Mouse (Mus musculus) embryo, embryonic 11.5 days (tissue): Measurements from ENCODE around the gene Cpeb4.
A peak's percentile ranks its signal among the peaks of the same experiment; 100 is the strongest.

Experiments
- DNase-seq: peaks from one replicate; pipeline ENCODE4 v3.0.0-alpha.2; 2012; ENCODE audit warnings: low read depth, low spot score

The Cpeb4 gene

DNA sequence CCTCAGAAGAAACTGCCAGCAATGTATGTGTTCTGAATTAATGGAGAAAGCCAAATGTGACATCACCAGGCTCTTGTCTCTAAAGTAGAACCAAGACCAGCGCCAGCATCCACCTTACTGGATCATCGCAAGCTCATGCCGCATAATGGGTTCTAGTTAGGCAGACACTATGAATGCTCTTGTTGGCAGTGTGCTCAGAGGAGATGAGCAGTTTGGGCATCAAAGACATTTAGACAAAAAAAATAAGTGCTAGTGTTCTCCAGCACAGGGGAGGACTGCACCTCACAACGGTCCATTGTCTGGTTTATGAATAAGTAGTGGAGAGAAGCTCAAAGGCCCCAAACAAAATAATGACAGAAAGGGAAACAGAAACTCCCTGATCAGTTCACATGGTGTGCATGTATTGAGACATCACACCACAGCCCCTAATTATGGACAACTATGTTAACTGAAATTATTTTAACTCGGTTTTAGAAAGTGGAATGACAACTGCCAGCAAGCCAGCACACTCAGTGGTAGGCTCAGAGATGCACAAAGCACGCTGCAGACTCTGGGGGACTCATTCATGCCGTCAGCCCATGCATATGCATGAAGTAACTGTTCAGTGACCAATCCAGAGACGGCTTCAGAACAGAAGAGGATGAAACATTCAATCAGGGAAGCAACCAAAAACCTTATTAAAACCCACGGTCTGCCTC is 25.1 kb upstream of the Cpeb4 start:
- DNase-seq, result no peak

DNA sequence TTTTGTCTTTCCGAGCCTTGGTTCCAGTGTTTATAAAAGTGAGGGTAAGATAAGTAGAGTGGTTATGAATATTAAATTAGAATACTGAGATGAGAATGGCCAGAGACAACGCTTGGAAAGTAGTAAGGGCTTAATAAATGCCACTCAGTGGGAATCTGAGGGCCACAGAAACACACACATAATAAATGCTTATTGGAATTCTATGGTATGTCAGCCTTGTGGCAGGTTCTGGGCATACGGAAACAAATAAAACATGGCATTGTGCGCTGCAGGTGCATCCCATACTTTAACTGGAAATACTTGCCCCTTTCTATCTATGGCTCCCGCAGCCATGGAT is 24.6 kb upstream of the Cpeb4 start:
- no peak for DNase-seq

DNA sequence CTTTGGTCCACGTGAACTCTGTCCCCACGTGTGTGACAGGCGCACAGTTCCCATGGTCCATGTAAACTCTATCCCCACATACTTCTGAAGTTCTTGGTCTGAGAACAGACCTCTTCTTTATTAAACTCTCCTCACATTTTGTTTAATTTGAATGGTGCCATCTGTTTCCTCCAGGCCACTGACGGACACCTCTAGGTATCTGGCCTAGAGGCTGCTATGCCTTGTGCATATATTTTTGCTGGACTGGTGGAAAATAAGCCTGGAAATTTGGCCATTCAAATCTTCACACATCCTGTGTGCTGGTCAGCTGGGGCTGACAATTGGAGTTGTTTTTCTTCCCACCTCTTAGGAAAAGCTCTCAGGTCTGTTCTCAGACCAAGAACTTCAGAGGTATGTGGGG is 23.3 kb upstream of the Cpeb4 start:
- DNase-seq, result no peak

DNA sequence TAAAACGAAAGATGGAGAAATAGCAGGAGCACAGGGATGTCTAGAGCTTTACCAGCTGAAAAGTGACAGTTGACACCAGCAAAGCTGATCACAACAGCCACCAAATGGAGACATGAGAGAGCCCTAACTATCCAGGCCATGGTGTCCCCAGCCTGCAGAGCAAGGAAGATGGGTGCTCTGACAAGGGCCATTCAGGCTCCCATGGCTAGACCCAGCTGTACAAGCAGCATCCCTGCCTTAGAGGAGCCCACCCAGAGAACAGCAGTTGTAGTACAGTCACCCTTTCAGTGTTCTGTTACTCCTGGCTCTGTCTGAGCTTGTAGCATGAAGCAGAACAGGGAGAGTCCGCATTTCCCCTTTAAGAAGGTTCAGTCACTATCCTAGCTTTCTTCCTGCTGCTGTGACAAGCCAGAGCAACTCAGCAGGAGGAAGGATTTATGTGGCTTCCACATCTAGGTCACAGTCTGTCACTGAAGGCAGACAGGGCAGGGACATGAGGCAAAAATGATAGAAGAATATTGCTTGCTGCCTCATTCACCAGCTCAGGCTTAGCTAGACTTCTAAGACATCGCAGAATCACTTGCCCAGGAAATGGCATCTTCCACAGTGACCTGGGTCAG is 21.7 kb upstream of the Cpeb4 start:
- no peak for DNase-seq

DNA sequence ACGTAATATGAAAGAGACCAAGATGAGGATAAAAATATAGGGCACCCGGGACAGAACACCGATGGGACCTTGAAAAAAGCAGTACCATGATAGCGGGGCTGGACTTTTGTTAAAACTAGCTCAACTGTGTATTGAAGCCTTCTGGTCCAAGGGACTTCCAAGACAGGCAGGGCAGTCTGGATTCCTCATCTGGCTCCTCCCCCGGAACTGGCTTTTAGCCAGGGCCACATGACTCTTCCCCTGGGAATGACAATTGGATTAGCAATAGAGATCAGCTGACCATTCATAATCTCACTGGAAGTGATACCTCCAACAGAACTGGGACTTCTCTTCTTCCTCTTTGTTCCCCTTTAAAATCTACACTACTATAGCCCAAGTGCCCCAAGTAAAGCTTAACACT is 21.0 kb upstream of the Cpeb4 start:
- DNase-seq, result no peak

DNA sequence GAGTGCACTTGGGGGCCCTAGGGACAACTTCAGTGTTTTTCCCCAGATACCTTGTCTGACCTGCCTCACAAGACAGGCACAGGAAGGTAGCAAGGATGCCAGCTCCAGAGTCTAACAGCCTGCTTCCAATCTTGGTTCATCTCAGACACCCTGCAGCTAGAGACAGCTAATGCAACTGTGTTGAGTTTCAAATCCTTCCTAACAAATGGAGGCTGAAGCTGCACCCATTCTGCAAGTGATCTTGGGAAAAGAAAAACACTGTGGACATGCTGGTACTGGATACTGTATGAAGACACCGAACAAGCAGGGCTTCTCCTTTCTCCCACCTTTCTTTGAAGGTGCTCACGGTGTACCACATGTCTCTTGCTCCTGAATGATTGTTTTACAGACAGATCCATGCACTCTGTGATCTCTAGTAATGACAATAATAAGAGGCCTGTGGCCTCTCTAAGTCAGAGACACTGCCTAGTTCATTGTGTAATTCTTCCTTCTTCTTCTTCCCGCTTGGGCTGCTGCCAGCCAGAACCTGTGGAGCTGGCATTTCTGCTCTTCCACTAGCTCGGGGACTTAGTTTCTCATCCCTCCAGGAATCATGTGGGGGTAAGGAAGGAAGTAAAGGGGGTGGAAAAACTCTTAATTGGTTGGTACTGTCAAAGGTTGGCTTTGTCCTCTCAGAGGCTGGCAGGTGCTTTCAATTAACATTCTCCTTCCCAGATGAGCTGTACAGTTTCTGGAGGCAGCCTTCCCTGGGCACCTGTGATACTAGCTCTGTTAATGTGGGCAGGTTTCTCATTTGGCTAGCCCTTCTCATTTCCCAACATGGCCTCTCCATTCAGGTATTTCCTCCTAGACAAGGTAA is 20.1 kb upstream of the Cpeb4 start:
- no peak for DNase-seq

DNA sequence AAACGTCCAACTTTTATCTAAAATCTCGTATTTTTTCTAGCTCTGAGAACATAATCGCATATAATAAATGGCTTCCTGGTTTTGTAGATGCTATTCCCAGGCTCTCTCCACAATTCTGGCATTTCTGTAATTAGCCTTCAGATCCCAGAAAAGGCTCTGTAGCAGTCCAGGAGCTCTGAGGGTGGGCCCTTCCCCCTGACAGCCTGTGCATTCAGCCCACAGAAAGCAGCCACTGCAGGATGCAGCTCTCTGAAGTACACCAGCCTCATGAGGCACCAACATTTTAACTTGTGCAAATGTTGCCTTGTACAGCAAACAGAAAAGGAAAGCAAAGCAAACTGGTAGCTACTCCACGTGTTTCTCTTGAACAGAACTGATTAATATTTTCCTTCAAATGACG is 17.1 kb upstream of the Cpeb4 start:
- no peak for DNase-seq

DNA sequence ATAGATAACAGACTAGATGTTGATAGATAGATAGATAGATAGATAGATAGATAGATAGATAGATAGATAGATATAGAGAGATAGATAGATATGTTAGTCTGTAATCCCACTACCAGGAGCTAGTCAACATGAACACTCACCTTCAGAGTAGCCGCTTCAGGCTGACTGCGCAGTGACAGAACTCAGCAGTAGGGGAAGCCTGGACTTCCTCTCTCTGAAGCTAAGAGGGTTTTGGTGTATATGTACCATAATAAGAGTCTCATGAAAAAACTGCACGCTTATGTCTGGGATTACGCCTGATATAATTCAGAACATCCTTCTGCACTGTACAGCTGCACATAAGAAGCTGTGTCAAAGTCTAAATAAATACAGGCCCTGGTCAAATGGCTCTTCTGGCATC is 14.5 kb upstream of the Cpeb4 start:
- DNase-seq, result no peak

DNA sequence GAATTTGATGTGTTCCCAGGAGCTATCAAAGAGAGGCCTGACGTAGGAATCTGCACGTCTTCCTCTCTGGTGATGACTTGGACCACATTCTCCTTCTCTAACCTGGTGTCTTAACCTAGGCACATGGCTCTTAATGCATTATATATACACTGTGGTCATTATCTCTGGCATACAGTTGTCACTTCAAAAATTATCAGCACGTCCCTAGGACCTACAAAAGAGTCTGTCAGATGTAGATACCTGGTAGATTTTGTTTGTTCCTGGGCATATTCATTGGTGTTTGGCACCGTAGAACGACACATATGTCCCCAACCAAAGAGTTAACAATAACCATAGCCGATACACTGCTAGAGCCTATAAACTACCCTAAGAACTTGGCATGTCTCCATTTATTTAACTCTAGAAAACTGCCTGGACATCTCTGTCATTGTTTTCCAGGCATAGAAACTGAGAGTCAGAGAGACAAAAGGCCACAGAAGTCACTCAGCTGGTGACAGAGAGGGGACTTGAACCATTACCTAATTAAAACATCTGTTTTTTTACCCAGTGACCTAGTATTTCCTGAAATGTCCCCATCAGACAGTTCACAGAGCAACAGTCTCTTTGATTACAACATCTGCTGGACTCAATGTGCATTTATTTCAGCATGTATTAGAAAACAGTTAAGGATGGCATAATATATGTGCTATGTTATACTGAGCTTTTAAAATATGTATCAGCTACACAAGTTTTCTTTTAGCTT is 10.7 kb upstream of the Cpeb4 start:
- no peak for DNase-seq

DNA sequence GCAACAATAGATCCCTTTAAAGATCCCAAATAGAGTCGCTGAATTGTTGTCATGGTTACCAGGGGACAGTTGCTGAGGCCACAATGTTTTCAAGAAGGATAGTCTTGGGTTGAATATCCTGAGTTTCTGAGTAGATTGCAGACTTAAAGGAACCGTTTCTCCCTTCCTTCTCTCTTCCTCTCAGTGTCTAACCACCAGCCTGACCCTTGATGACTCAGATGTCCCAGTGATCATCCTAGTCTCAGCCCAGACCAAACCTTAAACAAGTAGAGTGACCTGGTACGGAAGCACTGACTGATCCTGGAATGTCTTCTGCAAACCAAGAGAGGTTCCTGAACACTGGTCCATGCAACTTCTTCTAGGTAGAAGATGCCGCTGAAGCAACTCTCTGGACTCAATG is 4.0 kb upstream of the Cpeb4 start:
- DNase-seq, result no peak

DNA sequence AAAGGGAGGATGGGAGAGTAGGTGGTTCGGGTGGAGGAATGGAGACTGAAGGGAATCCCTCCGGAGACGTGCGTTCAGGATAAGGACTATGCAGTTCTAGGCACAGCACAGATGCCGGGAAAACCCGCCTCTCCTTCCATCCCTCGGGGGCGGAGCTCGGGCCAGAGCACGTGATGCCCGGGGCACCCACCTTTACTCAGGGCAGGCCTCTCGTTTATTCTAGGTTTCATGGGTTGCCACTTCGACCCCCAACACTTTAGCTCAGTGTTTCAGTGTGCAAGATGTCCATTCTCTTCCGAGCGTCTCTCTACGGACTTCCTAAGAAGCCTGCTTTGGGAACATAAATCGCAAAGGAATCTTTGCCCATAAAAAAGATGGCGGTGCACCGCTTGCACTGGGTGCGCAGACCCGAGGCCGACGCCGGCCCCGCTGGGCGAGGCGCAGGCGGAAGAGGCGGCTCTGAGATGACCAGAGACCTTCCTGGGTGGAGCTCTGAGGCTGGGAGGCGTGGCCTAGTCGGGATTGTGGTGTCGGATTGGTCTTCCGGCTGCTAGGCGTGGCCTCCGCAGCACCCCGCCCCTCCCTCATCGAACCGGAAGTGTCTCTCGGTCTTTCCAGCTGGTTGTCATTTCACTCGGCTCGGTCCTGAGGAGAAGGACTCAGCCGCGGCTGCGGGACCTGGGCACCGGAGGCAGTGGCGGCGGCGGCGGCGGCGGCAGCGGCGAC is 1.6 kb upstream of the Cpeb4 start:
- DNase-seq, result peak; percentile 98

DNA sequence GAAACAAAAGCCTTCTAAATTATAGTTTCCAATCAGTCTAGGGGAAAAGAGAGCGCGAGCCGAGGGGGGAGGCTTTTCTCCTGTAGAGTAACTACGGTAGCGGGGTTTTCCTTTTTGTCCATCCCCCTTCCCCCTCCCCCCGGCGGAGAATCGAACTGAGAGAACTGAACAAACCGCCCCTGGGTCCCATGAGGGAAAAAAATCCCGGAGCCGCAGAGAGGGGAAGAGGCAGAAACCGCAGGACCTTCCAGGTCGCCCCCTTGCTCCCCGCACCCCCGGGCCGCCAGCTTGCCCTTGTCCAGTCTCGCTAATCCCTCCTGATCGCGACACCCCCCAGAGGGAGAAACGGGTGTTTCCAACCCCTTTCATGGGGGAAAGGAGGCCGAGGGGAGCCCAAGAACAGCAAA is 873 bp upstream of the Cpeb4 start:
- peak; percentile 32 for DNase-seq

DNA sequence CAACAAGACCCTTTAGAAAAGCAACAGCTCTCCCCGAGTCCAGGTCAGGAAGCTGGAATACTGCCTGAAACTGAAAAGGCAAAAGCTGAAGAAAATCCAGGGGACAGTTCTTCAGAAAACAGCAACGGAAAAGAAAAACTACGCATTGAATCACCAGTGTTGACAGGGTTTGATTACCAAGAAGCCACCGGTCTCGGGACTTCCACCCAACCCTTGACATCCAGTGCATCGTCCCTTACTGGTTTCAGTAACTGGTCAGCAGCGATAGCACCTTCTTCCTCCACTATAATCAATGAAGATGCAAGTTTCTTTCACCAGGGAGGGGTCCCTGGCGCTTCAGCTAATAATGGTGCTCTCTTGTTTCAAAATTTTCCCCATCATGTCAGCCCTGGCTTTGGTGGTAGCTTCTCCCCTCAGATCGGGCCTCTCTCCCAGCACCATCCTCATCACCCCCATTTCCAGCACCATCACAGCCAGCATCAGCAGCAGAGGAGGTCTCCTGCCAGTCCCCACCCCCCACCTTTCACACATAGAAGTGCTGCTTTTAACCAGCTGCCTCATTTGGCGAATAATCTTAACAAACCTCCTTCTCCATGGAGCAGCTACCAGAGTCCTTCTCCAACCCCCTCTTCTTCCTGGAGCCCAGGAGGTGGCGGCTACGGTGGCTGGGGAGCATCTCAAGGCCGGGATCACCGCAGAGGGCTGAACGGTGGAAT is 693 bp downstream of the Cpeb4 start:
- no peak for DNase-seq

DNA sequence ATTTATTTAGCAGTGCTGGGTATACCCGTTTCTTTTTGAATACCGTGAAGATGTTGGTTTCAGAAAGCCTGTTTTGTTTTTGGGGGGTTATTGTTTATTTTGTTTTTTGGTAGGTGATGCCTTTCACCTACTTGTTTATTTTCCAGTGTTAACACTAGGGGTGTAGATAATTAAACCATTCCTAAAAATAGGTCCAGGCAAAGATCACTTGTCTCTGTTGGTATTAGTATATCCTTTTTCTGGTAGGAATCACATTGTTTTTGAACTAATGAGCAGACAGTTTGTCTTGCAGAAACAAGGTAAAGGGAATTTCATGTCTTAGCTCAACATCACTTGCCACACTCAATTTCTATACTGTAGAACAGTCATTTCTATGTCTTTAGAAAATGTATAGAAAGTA is 2.1 kb downstream of the Cpeb4 start:
- DNase-seq, result no peak

DNA sequence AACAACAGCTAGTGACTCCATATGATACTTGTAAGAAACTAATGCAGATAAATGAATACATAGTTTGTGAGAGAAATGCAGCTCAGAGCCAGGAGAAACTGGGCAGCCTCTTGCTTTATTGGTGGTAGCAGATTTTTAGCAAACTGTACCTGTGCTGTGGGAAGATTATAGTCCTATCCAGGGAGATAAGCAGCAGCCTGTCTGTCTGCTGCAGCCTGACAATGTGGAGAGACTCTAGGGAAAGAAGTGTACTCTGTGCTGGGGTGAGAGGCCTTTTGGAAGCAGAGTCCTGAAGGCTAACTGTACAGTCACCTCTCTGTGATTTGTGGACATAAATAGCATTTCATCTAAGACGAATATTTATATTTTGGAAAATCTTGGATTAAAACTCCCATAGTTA is 11.7 kb downstream of the Cpeb4 start:
- no peak for DNase-seq

DNA sequence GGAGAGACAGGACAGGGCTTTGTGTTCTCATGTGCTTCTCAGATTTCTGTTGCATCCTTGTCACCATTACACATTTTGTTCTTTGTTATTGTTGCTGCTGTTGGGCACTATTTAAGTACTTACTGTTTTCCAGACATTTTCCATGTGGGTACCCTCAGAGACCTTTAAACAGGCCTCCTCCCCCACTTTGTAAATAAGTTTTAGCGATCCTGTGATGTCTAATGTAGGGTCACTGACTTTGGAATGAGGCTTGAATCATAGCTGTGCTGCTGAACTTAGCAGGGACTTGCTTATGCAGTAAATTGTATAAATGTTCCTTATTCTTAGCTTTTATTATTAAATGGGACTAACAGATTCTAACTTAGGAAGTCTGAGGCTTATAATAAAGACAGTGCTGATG is 13.8 kb downstream of the Cpeb4 start:
- DNase-seq, result no peak

DNA sequence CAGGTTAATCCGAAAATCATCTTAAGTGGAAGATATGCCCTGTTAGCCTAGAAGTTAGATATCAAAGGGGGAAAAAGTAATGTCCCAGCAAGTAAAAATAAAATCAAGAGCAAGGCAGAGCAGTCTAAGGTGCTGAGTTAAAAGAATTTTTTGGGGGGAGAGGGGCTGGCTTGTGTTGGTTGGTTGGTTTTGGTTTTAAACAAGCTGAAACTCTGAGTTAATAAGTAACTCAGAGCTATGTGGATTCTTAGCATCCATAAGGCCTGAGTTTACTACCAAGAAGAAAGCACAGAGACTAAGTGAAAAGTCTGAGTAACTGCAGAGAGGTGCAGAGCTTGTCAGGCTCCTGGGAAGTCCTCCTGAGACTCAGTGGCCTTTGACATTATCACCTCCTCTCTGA is 16.2 kb downstream of the Cpeb4 start:
- DNase-seq, result no peak

DNA sequence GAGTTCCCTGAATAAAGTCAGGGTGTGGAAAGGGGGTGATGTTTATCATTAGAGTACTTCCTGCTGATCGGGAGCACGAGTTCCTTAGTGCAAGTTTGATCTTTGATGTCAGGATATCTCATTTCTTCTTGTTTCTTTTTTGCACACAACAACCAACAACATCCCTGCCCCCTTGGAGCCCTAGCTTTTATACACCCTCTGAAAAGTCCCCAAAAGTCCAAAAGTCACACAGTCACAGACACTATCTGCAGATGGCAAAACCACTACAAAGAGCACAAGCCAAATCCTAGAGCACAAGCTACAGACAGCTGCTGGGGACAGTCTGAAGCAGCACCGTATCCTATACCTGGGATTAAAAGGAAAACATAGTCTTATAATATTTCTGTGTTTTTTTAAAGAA is 20.1 kb downstream of the Cpeb4 start:
- DNase-seq, result no peak

DNA sequence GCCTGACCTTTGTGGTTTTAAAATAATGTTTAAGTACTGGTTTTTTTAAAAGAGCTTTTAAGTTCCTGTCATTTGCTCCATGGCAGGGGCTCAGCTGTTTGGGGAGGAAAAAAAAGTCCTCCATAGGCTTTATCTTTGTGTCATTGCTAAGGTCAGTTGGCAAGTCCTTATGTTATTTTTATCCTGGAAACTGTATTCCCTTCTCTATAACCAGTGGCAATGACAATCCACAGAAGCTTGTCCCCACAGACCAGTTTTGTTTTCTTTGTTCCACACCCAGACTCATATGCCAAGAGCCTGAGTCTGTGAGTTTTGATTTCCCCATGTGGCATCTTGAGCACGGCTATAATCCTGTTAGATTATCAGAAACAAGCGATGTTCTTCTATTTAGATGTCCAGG is 21.6 kb downstream of the Cpeb4 start:
- DNase-seq, result no peak

DNA sequence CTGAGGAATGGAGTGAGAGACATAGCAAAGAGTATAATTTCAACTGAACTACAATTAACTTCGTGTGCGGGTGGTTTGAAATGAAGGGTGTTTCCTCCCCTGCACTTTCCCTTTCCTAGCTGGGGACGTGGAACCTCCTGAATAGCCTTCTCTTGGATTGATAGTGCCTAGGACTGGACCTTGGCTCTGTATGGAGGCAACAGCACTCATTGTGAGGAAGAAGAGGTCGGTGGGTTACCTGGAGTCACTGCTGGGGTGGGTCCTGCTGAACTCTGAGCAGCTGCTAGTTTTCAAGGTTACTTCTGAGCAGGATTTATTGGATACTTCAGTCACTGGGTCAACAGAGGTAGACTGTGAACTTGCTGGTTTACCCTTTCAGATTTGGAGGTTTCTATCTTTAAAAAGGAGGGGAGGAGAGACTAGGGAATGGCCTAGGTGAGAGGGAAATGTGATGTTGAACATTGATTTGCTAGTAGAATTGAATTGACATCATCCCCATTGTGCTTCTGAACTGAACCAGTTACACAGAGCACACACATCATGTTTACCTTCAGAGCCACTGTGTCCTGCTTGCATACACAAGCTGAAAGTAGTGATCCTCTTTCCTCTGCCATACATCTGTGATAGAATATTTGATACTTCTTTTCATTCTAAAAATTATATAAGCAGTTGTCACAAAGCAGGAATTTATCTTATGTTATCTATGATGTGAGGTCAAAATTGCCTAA is 24.2 kb downstream of the Cpeb4 start:
- DNase-seq, result no peak
